Mouse (Mus musculus) left cerebral cortex, postnatal 14 days (tissue): ENCODE measurements around the gene Olfr790. TPM values are rescaled to one million over a fixed set of nuclear protein-coding genes. Genes with fewer than 3 reads are reported as not detected.
A peak's percentile ranks its signal among the peaks of the same experiment; 100 is the strongest.

Experiments used
- DNase-seq, 2 experiments: peaks; one replicate each; pipeline ENCODE4 v3.0.0; 2021 to 2022; ENCODE audit warnings: low spot score in 2 of 2, mixed read lengths in 1 of 2
- intact Hi-C: fragments of 180-260 bp; cut with DNase I; formaldehyde crosslinking; loops from one replicate; pipeline ENCODE4 v1.15.1; 2025
- long read RNA-seq, 2 experiments: library from polyadenylated mRNA; stranded (forward); transcript quantifications; one replicate each; pipeline ENCODE4 v2.0.0; 2021
- total RNA-seq, 2 experiments: library from RNA; stranded (reverse); gene quantifications; 2 replicates each; pipeline ENCODE4 v1.2.3; 2021

The Olfr790 gene
- not detected for total RNA-seq
- long read RNA-seq, experiment 1: 0 reads
- long read RNA-seq, experiment 2: 0 reads

- DNase-seq: no peak
- intact Hi-C loops: no loop called here
Measured at GRCm38 (mm10) chr10:129498192-129498591, at the start of gene Olfr790. TSS of gene Olfr790 (plus strand) at chr10:129498492.

- intact Hi-C loops: no loop called here
- DNase-seq: no peak
Measured at GRCm38 (mm10) chr10:129461562-129461961, 36.7 kb upstream of the Olfr790 start, which contains the start of gene Olfr787. TSS of gene Olfr787 (plus strand) at chr10:129461862.

GRCm38 (mm10) chr10:129470698-129471097, 27.6 kb upstream of the Olfr790 start, which contains the start of gene Olfr788:
TSS of gene Olfr788 (plus strand) at chr10:129470998.
- intact Hi-C loops: no loop called here
- no peak for DNase-seq

GRCm38 (mm10) chr10:129473256-129473655, 25.0 kb upstream of the Olfr790 start:
- no peak for DNase-seq
- intact Hi-C loops: no loop called here

- DNase-seq: no peak
- intact Hi-C loops: no loop called here
Measured at GRCm38 (mm10) chr10:129473723-129474122, 24.6 kb upstream of the Olfr790 start.

GRCm38 (mm10) chr10:129484452-129484851, 13.8 kb upstream of the Olfr790 start, which contains the start of gene Olfr789:
TSS of gene Olfr789 (plus strand) at chr10:129484752.
- DNase-seq: no peak
- intact Hi-C loops: no loop called here

- peak; percentile 10 to 26 for DNase-seq
- intact Hi-C loops: no loop called here
Measured at GRCm38 (mm10) chr10:129490101-129490500, 8.2 kb upstream of the Olfr790 start.

DNA sequence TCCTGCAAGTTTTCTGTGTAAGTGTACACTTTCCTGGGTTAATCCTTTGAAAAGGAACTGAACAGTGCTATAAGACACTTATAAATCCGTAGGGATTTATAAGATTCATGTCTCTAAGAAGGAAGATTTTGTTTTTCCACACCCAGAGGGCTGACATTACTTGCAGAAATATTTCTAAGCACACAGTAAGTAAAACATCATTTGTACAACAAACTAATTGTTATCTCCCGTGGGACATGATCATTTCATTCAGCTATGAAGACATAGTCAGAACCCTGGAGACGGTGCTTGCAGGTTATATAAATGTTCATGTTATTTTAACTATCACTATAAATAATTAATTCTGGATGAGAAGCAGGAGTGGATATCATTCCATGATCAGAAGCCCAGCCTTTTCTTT, 23.2 kb downstream of the Olfr790 start, which contains the start of gene Olfr791:
TSS of gene Olfr791 (plus strand) at position 301 of the 400 bp plus-strand sequence.
- intact Hi-C loops: no loop called here
- DNase-seq: no peak

GRCm38 (mm10) chr10:129538862-129539261, 40.6 kb downstream of the Olfr790 start, which contains the start of gene Olfr792:
TSS of gene Olfr792 (plus strand) at chr10:129539162.
- DNase-seq: no peak
- intact Hi-C loops: no loop called here

DNA sequence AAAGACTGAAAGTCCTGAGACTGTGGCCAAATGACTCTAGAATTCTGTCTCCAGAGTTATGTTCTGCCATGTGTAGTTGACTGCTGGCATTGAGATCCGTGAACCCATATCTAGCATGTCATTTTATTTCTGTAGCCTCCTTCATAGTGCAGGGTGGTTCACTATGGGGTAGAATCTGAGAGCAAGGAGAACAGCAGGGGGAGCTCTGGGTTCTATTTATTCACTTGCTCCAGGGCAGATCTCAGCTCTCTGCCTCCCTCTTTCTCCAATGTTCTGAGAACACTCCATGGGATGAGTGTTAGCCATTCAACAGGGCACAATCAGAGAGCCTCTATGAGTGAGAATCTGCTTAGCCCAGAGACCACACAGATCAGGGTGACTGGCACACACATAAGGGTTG, 51.1 kb downstream of the Olfr790 start:
- peak in 1 of 2 experiments; percentile 10 for DNase-seq
- intact Hi-C loops: loop anchor here (10.0 kb wide), 1 partner anchor 545 kb away; no protein-coding TSS in a partner anchor

Other genes with a start within 250 kb of the Olfr790 start
- gene Olfr776, start 239.4 kb upstream of the Olfr790 start, total RNA-seq: not detected
- not detected for gene Olfr777, start 227.0 kb upstream of the Olfr790 start, total RNA-seq
- gene Olfr780, start 180.4 kb upstream of the Olfr790 start, total RNA-seq: not detected
- not detected for gene Olfr781, start 169.6 kb upstream of the Olfr790 start, total RNA-seq
- not detected for gene Olfr782, start 149.6 kb upstream of the Olfr790 start, total RNA-seq
- under 1 TPM; 0.11 to 0.15 TPM for gene Olfr784, start 114.4 kb upstream of the Olfr790 start, total RNA-seq
- gene Olfr785, start 93.1 kb upstream of the Olfr790 start, total RNA-seq: not detected
- not detected for gene Olfr786, start 71.2 kb upstream of the Olfr790 start, total RNA-seq
- gene Olfr787, start 36.6 kb upstream of the Olfr790 start, total RNA-seq: not detected
- gene Olfr788, start 27.5 kb upstream of the Olfr790 start, total RNA-seq: not detected
- gene Olfr789, start 13.7 kb upstream of the Olfr790 start, total RNA-seq: not detected
- gene Olfr791, start 23.3 kb downstream of the Olfr790 start, total RNA-seq: not detected
- not detected for gene Olfr792, start 40.7 kb downstream of the Olfr790 start, total RNA-seq
- not detected for gene Olfr794, start 69.2 kb downstream of the Olfr790 start, total RNA-seq
- not detected for gene Olfr796, start 114.1 kb downstream of the Olfr790 start, total RNA-seq
- not detected for gene Olfr798, start 129.4 kb downstream of the Olfr790 start, total RNA-seq
- not detected for gene Olfr799, start 139.0 kb downstream of the Olfr790 start, total RNA-seq
- gene Olfr800, start 159.2 kb downstream of the Olfr790 start, total RNA-seq: not detected
- not detected for gene Olfr801, start 175.4 kb downstream of the Olfr790 start, total RNA-seq
- under 1 TPM; 0.06 to 0.22 TPM for gene Olfr802, start 189.7 kb downstream of the Olfr790 start, total RNA-seq
- not detected for gene Olfr803, start 195.8 kb downstream of the Olfr790 start, total RNA-seq
- not detected for gene Olfr804, start 204.7 kb downstream of the Olfr790 start, total RNA-seq
- gene Olfr805, start 230.9 kb downstream of the Olfr790 start, total RNA-seq: not detected
- not detected for gene Olfr806, start 243.4 kb downstream of the Olfr790 start, total RNA-seq